Comparison of ENCODE assay signal across 7 mouse cellular contexts in the genomic region with DNA sequence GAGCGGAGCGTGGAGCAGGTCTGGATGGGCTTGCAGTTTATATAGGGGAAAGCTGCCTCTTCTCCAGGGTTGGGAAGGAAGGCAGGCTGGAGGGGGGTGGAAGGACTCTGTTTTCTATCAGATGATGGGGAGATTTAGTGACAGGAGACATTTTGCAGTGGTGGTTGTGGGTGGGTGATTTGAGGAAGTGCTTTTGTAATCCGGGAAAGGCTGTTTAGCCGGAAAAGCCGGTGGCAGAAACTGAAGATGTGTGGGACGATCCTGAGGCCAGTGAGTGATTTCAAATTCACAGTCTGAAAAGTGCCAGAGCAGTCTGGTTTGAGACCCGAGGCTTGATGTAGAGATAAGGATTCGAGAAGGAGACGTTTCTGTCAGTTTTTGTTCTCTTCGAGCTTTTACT. TPM values are rescaled to one million over a fixed set of nuclear protein-coding genes. Genes with fewer than 3 reads are reported as not detected.
DNase-seq lines count a peak whose midpoint lies in the region; ATAC-seq lines count a peak whose summit lies in the region.

No protein-coding gene starts in this region.

- H3K4me3 ChIP-seq in intestine, embryonic 15.5 days (replicated peaks): no peak overlapping the region
- H3K4me3 ChIP-seq in midbrain, embryonic 16.5 days (ENCODE audit: low read depth, low read length): no peak overlapping the region

- H3K27me3 ChIP-seq in intestine, embryonic 15.5 days (replicated peaks): no peaks in the 10 kb centered on the region
- H3K27me3 ChIP-seq in midbrain, embryonic 16.5 days (ENCODE audit: control insufficient read depth, insufficient read depth, low read depth, low read length): 0 out of 2 replicates have a peak, but pooled peaks cover 3% of the 10 kb centered on the region

- H3K27ac ChIP-seq in intestine, embryonic 15.5 days: no peak overlapping the region
- H3K27ac ChIP-seq in midbrain, embryonic 16.5 days (ENCODE audit: low read length): no peak overlapping the region

- 41% methylated on average over 10 of the region's 10 CpGs for WGBS in intestine, embryonic 15.5 days
- 66% methylated on average over 10 of the region's 10 CpGs for WGBS in midbrain, embryonic 16.5 days

- peak; percentile 2 for DNase-seq in layer of hippocampus, adult 9-11 months
- no peak for DNase-seq in layer of hippocampus, postnatal 14 days (ENCODE audit: low spot score in 2 of 2)
- peak; percentile 2 for DNase-seq in embryo, embryonic 10.5 days (ENCODE audit: low spot score)
- no peak for DNase-seq in ovary, adult 18-20 months (ENCODE audit: low spot score)
- no peak for DNase-seq in right cerebral cortex, postnatal 25 days

- no peak for ATAC-seq in intestine, embryonic 15.5 days
- ATAC-seq in midbrain, embryonic 16.5 days: no peak

- no peak overlapping the region for H3K9ac ChIP-seq in intestine, embryonic 15.5 days
- H3K9ac ChIP-seq in midbrain, embryonic 16.5 days (ENCODE audit: low read depth, low read length): no peak overlapping the region

- no peaks in the 10 kb centered on the region for H3K4me1 ChIP-seq in intestine, embryonic 15.5 days (replicated peaks)
- no peaks in the 10 kb centered on the region for H3K4me1 ChIP-seq in midbrain, embryonic 16.5 days (ENCODE audit: control insufficient read depth, insufficient read depth, low read length)

- H3K36me3 ChIP-seq in intestine, embryonic 15.5 days: no peaks in the 10 kb centered on the region
- H3K36me3 ChIP-seq in midbrain, embryonic 16.5 days (ENCODE audit: control insufficient read depth, insufficient read depth, low read length): no peaks in the 10 kb centered on the region

- no peaks in the 10 kb centered on the region for H3K9me3 ChIP-seq in intestine, embryonic 15.5 days
- no peaks in the 10 kb centered on the region for H3K9me3 ChIP-seq in midbrain, embryonic 16.5 days (replicated peaks; ENCODE audit: control insufficient read depth, low read length, poor library complexity, severe bottlenecking)

- H3K4me2 ChIP-seq in intestine, embryonic 15.5 days (replicated peaks): peak overlapping the region; percentile 45
- 0 out of 2 replicates have a peak overlapping the region, but pooled peaks have one; percentile 31 for H3K4me2 ChIP-seq in midbrain, embryonic 16.5 days (ENCODE audit: low read length)

RNA-seq across cellular contexts. Expression of gene Tlr8, which starts 12.4 kb away (rescaled TPM):
- total RNA-seq in layer of hippocampus, postnatal 14 days (2021): under 1 TPM; 0.12 to 0.53 TPM
- 0.60 and 0.61 TPM in 2 replicates for polyA plus RNA-seq in intestine, embryonic 15.5 days (2015; fragmentation: Nextera tagmentation; extraction: Ambion mirVana)
- polyA plus RNA-seq in midbrain, embryonic 16.5 days (2015; fragmentation: Nextera tagmentation; extraction: Ambion mirVana): 0.06 TPM in 1 of 2 replicates, not detected in the other

RNA-seq across cellular contexts. Expression of gene Tlr7, which starts 53.8 kb away (rescaled TPM):
- total RNA-seq in layer of hippocampus, postnatal 14 days (2021): 1 to 10 TPM; 4.4 to 5.1 TPM
- polyA plus RNA-seq in intestine, embryonic 15.5 days (2015; fragmentation: Nextera tagmentation; extraction: Ambion mirVana): 0.53 and 0.55 TPM in 2 replicates
- polyA plus RNA-seq in midbrain, embryonic 16.5 days (2015; fragmentation: Nextera tagmentation; extraction: Ambion mirVana): 0.16 and 0.33 TPM in 2 replicates

Comparison
In these comparisons a context has a peak if more than half of its experiments do, and no peak if none do; other contexts are left out.
1. DNase-seq: peak in layer of hippocampus, adult 9-11 months (single experiment) and embryo, embryonic 10.5 days (single experiment); none in layer of hippocampus, postnatal 14 days (0 of 2), ovary, adult 18-20 months (single experiment) and right cerebral cortex, postnatal 25 days (single experiment).